Mouse (Mus musculus) heart, embryonic 13.5 days (tissue): ENCODE results near the gene Cdk7. TPM values are rescaled to one million over a fixed set of nuclear protein-coding genes. Genes with fewer than 3 reads are reported as not detected.

Experiments
- ATAC-seq: fragments of 200-750 bp; cut with Nextera tagmentation; 2 replicates; pipeline ENCODE4 v1.8.0; 2017; ENCODE audit warnings: moderate TSS enrichment; ENCODE audit not compliant: insufficient number of reproducible peaks, low FRiP score, low TSS enrichment; ENCODE audit errors: extremely low read depth
- H3K27ac ChIP-seq: fragments of 300-500 bp; sonication (generic); replicated peaks from 2 replicates; pipeline ENCODE4 v1.5.1; 2015; ENCODE audit warnings: moderate library complexity, mild to moderate bottlenecking, inconsistent platforms
- H3K27me3 ChIP-seq: fragments of 300-500 bp; sonication (generic); replicated peaks from 2 replicates; pipeline ENCODE4 v1.6.1; 2015; ENCODE audit warnings: mild to moderate bottlenecking, inconsistent platforms
- H3K36me3 ChIP-seq: fragments of 300-500 bp; sonication (generic); 2 replicates; pipeline ENCODE4 v1.6.1; 2015; ENCODE audit warnings: mild to moderate bottlenecking, inconsistent platforms
- H3K4me1 ChIP-seq: fragments of 300-500 bp; sonication (generic); 2 replicates; pipeline ENCODE4 v1.6.1; 2015; ENCODE audit warnings: inconsistent platforms
- H3K4me2 ChIP-seq: fragments of 300-500 bp; sonication (generic); 2 replicates; pipeline ENCODE4 v1.6.1; 2015; ENCODE audit warnings: inconsistent platforms, mild to moderate bottlenecking, moderate library complexity
- H3K4me3 ChIP-seq: fragments of 300-500 bp; sonication (generic); 2 replicates; pipeline ENCODE4 v1.5.1; 2015; ENCODE audit warnings: moderate library complexity, mild to moderate bottlenecking, inconsistent platforms
- H3K9ac ChIP-seq: fragments of 300-500 bp; sonication (generic); 2 replicates; pipeline ENCODE4 v1.6.1; 2015; ENCODE audit warnings: inconsistent platforms, mild to moderate bottlenecking, moderate library complexity
- H3K9me3 ChIP-seq: fragments of 300-500 bp; sonication (generic); 2 replicates; pipeline ENCODE4 v1.6.1; 2016; ENCODE audit warnings: inconsistent platforms
- WGBS: fragments of 180-500 bp; shearing (Covaris S2); methylation state at CpG from one replicate; pipeline ENCODE4 v1.1.7; 2015; ENCODE audit warnings: mixed read lengths; 5-methylcytosine and 5-hydroxymethylcytosine counted together
- polyA plus RNA-seq: library from polyadenylated mRNA; unstranded; fragments of >200 nt; fragmentation: Nextera tagmentation; extraction: Ambion mirVana; gene quantifications from 2 replicates; pipeline ENCODE4 v1.2.1, GENCODE M21; 2015

Cdk7 gene
- polyA plus RNA-seq, 1 experiment from 2014 or later = 64.1 TPM

- Histone ChIP-seq H3K27me3 (no peaks in the 10 kb centered on the region), H3K9me3 (peaks cover 5% of the 10 kb centered on the region; the same call in 1 of the 2 replicates), H3K4me1 (no peaks in the 10 kb centered on the region), H3K4me3 (no peak overlapping the region), H3K9ac (no peak overlapping the region), H3K36me3 (no peaks in the 10 kb centered on the region), H3K4me2 (no peak overlapping the region), H3K27ac (no peak overlapping the region)
- WGBS = 82% methylated on average over 15 of the region's 15 CpGs
- no peak for ATAC-seq
These were observed 54.7 kb downstream of the Cdk7 start for GRCm38 (mm10) chr13:100675936-100676635.

DNA sequence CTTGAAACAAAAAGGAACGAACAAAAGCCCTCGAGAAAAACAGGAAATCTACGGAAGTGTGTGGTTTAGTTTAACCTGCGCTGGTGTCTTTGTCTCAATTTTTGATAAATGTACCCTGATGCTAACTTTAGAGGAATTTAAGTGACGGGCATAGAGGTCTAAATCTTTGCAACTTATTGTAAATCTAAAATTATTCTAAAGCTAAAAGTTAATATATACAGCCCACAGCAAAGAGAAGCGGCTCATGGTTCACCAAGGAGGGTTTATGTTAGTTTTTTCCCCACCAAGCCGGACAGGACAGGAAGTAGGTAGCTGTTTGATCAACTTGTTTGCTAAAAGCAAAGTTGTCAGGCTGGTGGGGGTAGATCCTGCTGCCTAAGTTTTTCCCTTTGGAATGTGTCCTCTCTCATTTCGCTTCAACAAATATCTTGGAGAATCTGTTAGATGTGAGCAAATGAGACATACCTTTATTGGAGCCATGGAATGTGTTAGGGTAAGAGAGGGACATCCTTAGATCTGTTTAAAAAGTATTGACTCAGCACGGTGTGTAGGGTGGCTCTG is 60.5 kb downstream of the Cdk7 start:
- Histone ChIP-seq H3K9me3 (peaks cover 5% of the 10 kb centered on the region; the same call in 1 of the 2 replicates), H3K9ac (peak overlapping the region; percentile 84), H3K4me1 (peaks cover 4% of the 10 kb centered on the region; the same call in 1 of the 2 replicates), H3K27ac (peak overlapping the region; percentile 66; the same call in 1 of the 2 replicates), H3K4me3 (peak overlapping the region; percentile 68), H3K36me3 (peaks cover 18% of the 10 kb centered on the region), H3K27me3 (no peaks in the 10 kb centered on the region), H3K4me2 (peak overlapping the region; percentile 78)
- no peak for ATAC-seq
- WGBS = 51% methylated on average over 9 of the region's 9 CpGs

DNA sequence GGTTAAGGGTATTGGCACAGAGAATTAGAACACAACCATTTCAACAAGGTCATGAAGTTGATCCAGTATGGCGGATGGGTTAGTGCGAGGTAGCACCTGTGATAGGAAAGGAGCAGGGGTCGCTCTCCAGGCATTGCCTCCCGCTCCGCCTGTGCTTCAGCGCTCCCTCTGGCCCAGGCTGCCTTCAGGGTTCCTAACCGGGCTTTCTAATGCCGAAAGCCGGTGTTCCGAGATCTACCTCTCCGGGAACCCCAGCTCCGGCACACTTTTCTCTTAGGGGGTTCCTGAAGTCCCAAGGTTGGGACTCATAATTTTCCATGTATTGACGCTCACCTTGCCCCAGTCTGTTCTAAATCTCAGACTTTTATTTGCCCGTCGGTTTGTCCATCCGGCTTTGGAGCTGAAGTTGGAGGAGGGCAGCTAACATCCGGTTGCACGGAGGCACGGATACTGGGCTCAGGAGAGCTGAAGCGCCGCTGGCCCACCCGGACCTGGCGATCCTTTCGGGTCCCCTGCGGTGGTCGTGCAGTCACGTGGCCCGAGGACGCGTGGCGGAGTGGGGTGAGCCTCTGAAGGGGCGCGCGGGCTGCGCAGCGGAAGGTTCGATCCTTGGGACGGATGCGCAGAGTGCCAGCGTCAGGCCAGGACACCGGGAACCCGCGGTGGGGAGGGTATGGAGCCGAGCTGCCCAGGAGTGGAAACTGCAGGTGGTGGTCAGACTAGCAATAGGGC is 61.3 kb downstream of the Cdk7 start, which contains the start of gene Ccdc125:
TSS of gene Ccdc125 (plus strand) at position 427 of the 732 bp plus-strand sequence.
- H3K4me2 ChIP-seq = peak within 1 kb of the TSS; percentile 78
- no peaks in the 10 kb centered on the region for H3K27me3 ChIP-seq
- H3K9me3 ChIP-seq = peaks cover 5% of the 10 kb centered on the region; the same call in 1 of the 2 replicates
- H3K9ac ChIP-seq = peak within 1 kb of the TSS; percentile 84
- ATAC-seq = peak; percentile 8; the same call in 1 of the 2 replicates
- H3K27ac ChIP-seq = peak within 1 kb of the TSS; percentile 66
- peaks cover 4% of the 10 kb centered on the region; the same call in 1 of the 2 replicates for H3K4me1 ChIP-seq
- under 1% methylated on average over 44 of the region's 44 CpGs for WGBS
- H3K4me3 ChIP-seq = peak within 1 kb of the TSS; percentile 68
- peaks cover 21% of the 10 kb centered on the region for H3K36me3 ChIP-seq

DNA sequence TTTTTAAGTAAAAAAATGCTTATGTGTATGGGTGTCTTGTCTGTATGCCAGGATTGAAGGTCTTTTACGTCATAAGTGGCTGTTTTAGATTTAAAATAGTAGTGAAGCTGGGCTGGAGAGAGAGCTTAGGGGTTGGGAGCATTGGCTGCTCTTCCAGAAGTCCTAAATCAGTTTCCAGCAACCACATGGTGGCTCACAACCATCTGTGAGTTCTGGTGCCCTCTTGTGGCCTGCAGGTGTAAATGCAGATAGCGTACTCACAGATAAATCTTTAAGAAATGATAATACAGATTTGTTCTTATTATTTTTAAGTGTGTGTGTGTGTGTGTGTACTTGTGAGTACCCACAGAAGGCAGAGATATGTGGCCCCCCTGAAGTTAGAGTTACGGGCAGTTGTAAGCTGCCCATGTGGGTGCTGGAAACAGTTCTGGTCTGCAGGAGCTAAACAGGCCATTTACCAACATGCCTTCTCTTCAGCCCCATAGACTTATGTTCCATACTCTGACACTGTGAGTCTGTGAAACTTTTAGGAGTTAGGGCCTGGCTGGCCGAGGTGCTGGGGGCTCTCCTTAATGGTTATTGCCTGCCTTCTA is 70.8 kb downstream of the Cdk7 start:
- Histone ChIP-seq H3K4me1 (no peaks in the 10 kb centered on the region), H3K4me2 (no peak overlapping the region), H3K9me3 (no peaks in the 10 kb centered on the region), H3K4me3 (no peak overlapping the region), H3K27ac (no peak overlapping the region), H3K9ac (no peak overlapping the region), H3K27me3 (no peaks in the 10 kb centered on the region), H3K36me3 (peaks cover 34% of the 10 kb centered on the region)
- WGBS = 38% methylated on average over 4 of the region's 4 CpGs
- no peak for ATAC-seq

- no peaks in the 10 kb centered on the region for H3K9me3 ChIP-seq
- H3K4me1 ChIP-seq = no peaks in the 10 kb centered on the region
- H3K4me3 ChIP-seq = no peak overlapping the region
- H3K27me3 ChIP-seq = no peaks in the 10 kb centered on the region
- 84% methylated on average over 5 of the region's 5 CpGs for WGBS
- H3K4me2 ChIP-seq = no peak overlapping the region
- no peak overlapping the region for H3K27ac ChIP-seq
- no peak for ATAC-seq
- no peak overlapping the region for H3K9ac ChIP-seq
- peaks cover 32% of the 10 kb centered on the region for H3K36me3 ChIP-seq
These were observed 72.6 kb downstream of the Cdk7 start for GRCm38 (mm10) chr13:100658091-100658490.

Other genes starting within 250 kb of the Cdk7 start
- 44.9 and 50.2 TPM in 2 replicates for gene Gtf2h2, start 238.4 kb downstream of the Cdk7 start, polyA plus RNA-seq
- gene Ocln, start 178.2 kb downstream of the Cdk7 start, polyA plus RNA-seq = 2.5 and 2.6 TPM in 2 replicates
- 4.0 TPM in 2 replicates for gene Marveld2, start 114.0 kb downstream of the Cdk7 start, polyA plus RNA-seq
- gene Ak6, start 80.0 kb downstream of the Cdk7 start, polyA plus RNA-seq = 230 and 262 TPM in 2 replicates
- gene Rad17, start 79.9 kb downstream of the Cdk7 start, polyA plus RNA-seq = 22.2 and 22.9 TPM in 2 replicates
- 7.1 and 7.8 TPM in 2 replicates for gene Taf9, start 79.4 kb downstream of the Cdk7 start, polyA plus RNA-seq
- 3.8 and 4.1 TPM in 2 replicates for gene Ccdc125, start 61.2 kb downstream of the Cdk7 start, polyA plus RNA-seq
- gene Mrps36, start 13.7 kb upstream of the Cdk7 start, polyA plus RNA-seq = 236 and 248 TPM in 2 replicates
- 19.2 and 20.4 TPM in 2 replicates for gene Cenph, start 45.0 kb upstream of the Cdk7 start, polyA plus RNA-seq
- gene Ccnb1, start 55.6 kb upstream of the Cdk7 start, polyA plus RNA-seq = 191 and 222 TPM in 2 replicates
- gene Slc30a5, start 102.5 kb upstream of the Cdk7 start, polyA plus RNA-seq = 31.0 and 31.3 TPM in 2 replicates